Mouse (Mus musculus) fat pad, adult 2 months (tissue): Measurements from ENCODE around the gene Asic4.

Source experiments
- DNase-seq: peaks from one replicate; pipeline ENCODE4 v3.0.0-alpha.2; 2011; ENCODE audit warnings: low read depth, low spot score; ENCODE audit errors: extremely low read depth

Gene Asic4

DNA sequence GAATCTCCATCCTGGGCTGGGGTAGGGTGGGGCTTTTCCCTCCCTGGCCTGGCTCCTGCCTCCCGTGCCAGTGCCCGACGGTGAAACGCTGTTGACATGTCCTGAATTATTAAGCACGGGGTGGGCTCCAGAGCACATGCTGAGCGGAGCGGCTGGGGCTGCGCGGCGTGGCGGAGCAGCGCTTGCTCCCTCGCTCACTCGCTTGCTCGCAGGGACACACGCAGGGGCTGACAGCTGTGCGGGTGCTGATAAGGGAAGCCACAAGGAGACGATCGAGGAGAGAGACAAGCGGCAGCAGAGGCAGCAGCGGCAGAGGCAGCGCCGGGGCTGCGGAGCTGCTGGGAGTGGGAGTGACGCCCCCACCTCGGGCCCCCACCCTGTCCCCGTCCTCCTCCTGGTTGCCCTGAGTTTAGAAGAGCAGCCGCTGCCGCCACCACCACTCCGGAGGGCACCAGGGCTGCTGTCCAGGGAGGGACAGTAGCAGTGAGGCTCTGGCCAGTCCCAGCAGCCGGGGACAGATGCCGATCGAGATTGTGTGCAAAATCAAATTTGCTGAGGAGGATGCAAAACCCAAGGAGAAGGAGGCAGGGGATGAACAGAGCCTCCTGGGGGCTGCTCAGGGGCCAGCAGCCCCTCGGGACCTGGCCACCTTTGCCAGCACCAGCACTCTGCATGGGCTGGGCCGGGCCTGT, at the start of gene Asic4:
TSS of gene Asic4 (plus strand) at position 123 of the 692 bp plus-strand sequence.
- DNase-seq, result no peak

DNA sequence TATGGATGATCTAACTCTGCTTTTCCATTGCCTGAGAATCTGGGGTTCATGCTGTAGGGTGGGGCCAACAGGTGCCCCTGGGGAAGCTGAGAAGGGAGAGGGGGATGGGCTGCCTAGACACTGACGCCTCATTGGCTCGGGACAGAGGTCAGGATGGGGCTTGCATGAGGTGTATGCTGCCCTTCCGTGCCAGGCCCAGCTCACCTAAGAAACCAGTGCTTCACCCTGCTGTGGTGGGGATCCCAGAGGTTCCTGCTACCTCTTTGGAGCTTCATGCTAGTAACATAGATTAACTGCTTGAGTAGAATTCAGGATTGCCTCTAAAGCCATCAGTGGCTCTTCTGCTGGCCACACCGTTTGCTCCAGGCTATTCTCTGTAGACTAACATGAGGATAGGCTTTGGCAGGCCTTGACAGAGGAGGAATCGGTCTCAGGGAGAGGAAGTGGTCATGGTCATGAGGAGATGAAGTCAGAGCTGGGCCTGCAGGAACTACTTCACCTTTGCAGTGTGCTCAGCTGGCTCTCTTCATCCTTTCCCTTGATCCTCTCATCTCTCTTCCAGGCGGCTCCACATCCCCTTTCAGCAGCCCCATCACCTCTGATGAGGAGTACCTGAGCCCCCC, 49.6 kb upstream of the Asic4 start:
- no peak for DNase-seq

DNA sequence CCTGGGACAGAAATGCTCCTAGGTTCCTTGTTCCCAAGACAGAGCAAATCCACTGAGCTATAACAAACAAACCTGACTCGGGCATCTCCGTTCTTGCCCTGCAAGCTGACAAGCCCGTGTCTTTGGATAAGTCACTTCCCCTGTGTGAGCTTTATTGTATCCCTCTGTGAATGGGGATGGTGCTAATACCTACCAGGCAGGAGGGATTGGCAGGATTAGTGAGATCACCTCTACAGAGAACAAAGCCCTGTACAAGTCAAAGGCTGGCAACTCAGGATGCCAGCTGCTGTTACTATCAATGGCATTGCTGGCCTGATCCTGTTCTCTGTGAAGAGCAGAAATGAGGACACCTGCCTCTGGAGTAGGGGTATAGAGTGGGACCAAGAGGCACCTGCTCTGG, 44.7 kb upstream of the Asic4 start:
- no peak for DNase-seq

- DNase-seq, result no peak
Measured at GRCm38 (mm10) chr1:75406173-75406572, 44.1 kb upstream of the Asic4 start.

GRCm38 (mm10) chr1:75407056-75407455, 43.2 kb upstream of the Asic4 start:
- no peak for DNase-seq

- DNase-seq, result no peak
Measured at GRCm38 (mm10) chr1:75408210-75408609, 42.0 kb upstream of the Asic4 start.

DNA sequence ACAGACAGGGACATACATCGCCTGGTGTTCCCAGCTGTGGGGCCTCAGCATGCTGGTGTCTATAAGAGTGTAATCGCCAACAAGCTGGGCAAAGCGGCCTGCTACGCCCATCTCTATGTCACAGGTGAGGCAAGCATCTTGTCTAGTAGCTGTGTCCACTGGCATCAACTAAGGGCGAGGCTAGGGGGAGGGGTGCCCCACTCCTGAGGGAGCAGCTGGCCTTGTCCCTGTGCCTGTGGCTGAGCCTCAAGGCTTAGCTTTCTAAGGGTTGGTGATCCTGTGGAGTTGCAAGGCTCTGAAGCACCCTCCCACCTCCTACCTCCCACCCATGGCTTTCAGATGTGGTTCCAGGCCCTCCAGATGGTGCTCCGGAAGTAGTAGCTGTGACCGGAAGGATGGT, 40.3 kb upstream of the Asic4 start:
- DNase-seq, result no peak

- DNase-seq, result no peak
Measured at GRCm38 (mm10) chr1:75412196-75412595, 38.0 kb upstream of the Asic4 start.

DNA sequence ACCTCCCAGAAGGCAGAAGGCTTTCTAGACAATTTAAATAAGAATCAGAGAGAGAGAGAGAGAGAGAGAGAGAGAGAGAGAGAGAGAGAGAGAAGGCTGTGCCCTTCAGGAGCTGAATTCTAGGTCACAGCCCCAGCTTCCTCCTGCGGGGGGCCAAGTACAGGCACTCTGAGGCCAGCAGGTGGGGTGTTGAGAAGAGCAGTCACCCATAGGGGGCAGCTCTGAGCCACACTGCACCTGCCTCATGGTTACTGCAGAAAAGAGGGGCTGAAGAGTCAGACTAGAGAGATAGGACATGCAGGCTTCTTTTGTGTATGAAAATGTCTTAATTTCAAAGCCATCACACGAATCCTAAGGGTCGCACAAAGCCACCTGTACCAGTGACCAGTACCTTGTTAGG, 36.5 kb upstream of the Asic4 start:
- DNase-seq, result no peak

- DNase-seq, result no peak
Measured at GRCm38 (mm10) chr1:75421794-75422193, 28.4 kb upstream of the Asic4 start.

DNA sequence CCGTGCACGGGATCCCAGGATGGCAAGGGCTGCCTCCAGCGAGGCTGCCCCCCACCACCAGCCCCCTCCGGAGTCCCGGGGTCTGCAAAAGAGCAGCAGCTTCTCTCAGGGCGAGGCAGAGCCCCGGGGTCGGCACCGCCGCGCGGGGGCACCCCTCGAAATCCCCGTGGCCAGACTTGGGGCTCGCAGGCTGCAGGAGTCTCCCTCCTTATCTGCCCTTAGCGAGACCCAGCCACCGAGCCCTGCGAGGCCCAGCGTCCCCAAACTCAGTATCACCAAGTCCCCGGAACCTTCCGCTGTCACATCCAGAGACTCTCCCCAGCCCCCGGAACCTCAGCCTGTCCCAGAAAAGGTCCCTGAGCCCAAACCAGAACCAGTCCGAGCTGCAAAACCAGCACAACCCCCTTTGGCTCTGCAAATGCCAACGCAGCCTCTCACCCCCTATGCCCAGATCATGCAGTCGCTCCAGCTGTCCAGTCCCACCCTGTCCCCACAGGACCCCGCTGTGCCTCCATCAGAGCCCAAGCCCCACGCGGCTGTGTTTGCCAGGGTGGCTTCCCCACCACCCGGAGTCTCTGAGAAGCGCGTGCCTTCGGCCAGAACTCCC, 27.9 kb upstream of the Asic4 start:
- DNase-seq, result no peak

DNA sequence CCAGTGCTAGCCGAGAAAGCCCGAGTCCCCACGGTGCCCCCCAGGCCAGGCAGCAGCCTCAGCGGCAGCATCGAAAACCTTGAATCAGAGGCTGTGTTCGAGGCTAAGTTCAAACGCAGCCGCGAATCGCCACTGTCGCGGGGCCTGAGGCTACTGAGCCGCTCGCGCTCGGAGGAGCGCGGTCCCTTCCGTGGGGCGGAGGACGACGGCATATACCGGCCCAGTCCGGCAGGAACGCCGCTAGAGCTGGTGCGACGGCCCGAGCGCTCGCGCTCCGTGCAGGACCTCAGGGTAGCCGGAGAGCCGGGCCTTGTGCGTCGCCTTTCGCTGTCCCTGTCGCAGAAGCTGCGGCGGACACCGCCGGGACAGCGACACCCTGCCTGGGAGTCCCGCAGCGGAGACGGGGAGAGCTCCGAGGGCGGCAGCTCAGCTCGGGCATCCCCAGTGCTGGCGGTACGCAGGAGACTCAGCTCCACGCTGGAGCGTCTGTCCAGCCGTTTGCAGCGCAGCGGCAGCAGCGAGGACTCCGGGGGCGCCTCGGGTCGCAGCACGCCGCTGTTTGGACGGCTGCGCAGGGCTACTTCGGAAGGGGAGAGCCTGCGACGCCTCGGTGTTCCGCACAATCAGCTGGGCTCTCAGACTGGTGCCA, 27.3 kb upstream of the Asic4 start:
- no peak for DNase-seq

GRCm38 (mm10) chr1:75423780-75424390, 26.4 kb upstream of the Asic4 start:
- DNase-seq, result no peak

DNA sequence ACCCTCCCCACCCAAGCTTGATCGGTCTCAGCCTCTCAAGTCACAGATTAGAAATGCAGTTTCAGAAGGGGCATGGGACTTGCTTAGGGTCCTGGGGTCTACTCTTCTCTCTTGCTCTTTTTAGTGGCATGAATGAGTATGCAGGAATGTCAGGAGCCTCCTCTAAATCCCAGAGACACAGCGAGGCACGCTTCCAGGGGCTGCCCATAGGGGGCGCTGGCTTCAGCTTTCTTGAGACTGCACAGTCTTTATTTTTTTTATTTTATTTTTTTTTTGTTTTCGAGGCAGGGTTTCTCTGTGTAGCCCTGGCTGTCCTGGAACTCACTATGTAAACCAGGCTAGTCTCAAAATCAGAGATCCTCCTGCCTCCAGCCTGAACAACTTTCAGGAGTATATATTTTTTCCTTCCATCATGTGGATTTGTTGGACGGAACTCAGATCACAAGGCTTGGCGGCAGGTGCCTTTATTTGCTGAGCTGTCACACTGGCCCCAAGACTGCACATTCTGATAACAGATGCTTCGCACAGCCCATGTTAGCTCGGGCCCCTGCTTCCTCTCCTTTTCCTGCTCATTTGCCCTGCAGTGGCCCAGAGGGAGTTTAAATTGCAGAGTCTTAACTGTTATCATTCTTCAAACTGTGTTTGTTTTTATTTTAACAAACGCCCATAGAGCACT, 24.3 kb upstream of the Asic4 start:
- DNase-seq, result no peak

- peak; percentile 5 for DNase-seq
Measured at GRCm38 (mm10) chr1:75435475-75436328, 14.5 kb upstream of the Asic4 start, which contains the start of gene Gmppa. TSS of gene Gmppa (plus strand) at chr1:75435930.

DNA sequence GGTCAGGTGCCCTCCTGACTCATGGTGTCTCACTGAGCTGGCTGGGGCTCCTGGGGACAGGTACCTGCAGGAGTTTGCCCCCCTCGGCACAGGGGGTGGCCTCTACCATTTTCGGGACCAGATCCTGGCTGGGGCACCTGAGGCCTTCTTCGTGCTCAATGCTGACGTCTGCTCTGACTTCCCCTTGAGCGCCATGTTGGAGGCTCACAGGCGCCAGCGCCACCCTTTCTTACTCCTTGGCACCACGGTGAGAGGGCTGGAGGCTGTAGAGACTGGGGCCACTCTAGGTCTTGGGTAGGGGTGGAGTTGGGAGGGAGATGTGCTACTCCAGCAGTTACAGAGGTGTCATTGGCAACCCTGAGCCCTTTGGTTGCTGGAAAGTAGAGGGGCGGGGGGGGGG, 11.5 kb upstream of the Asic4 start:
- DNase-seq, result no peak

DNA sequence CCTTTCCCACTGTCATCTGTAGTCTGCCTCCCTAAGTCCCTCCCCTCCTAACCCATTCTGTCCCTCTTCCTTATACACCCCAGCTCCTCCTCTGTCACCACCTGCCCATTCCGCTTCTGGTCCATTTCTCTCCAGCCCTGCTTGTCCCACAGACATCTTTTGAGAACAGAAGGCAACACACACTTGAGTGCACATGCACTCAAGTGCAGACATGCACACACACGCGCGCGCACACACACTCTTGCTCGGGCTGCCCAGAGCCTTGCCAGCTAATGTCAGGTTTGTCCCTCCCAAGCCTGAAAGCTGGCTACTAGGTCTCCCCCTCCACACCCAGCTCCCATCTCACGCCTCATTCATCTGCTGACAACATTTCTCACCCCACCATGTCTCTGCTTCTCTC, 9.6 kb upstream of the Asic4 start:
- no peak for DNase-seq

DNA sequence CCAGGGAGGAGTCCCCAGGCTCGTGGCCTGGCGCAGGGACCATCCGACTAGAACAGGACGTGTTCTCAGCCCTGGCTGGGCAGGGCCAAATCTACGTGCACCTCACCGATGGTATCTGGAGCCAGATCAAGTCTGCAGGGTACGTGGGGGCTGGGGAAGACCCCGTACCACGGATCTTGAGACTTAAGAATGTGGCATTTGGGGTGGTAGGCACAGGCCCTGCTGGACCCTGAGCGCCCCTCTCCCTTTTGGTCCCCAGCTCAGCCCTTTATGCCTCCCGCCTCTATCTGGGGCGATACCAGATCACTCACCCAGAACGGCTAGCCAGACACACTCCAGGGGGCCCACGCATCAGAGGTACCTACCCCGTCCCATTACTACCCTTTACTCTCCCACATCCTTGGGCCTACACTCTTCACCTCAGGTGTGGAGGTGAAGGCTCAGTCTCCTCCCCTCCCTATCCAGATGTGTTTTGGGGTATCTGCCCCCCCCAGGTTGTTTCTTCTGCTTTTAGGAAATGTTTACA, 8.7 kb upstream of the Asic4 start:
- DNase-seq, result no peak

- DNase-seq, result no peak
Measured at GRCm38 (mm10) chr1:75442171-75442570, 8.1 kb upstream of the Asic4 start.

DNA sequence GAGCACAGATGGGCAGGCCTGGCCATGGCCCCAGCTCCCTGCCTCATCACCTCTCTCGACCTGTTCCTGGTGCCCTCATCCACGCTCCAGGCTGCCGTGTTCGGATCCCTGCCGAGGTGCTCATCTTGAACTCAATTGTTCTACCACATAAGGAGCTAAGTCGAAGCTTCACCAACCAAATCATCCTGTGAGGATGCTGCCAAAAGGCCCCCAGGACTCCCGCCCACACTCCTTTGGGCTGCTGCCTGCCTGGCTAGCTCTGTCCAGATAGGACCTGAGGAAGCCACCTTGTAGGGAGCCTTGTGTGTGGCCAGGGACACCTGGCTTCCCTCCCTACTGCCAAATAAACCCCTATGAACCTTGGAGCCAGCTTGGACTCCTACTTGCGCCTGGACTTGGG, 7.4 kb upstream of the Asic4 start:
- DNase-seq, result no peak
